Mouse (Mus musculus) spleen, adult 2 months (tissue): Measurements from ENCODE around the gene G430095P16Rik.

Source experiments
- CTCF ChIP-seq: fragments of 200-500 bp; IDR thresholded peaks from 2 replicates; pipeline ENCODE4 v1.5.1; 2011; ENCODE audit warnings: mild to moderate bottlenecking, inconsistent platforms; ENCODE audit not compliant: insufficient read depth, insufficient read length, insufficient replicate concordance; ENCODE audit errors: extremely low read depth
- POLR2A ChIP-seq: fragments of 200-500 bp; IDR thresholded peaks from 2 replicates; pipeline ENCODE4 v1.6.1; 2011; ENCODE audit warnings: low read depth, low read length, inconsistent platforms

- TF ChIP-seq POLR2A (no peak), CTCF (no peak)
These were observed 38.1 kb downstream of the G430095P16Rik start for GRCm38 (mm10) chr8:84760901-84761300.
